ENCODE assay signal across 17 mouse cellular contexts in genomic region chr7:73165521-73165920, GRCm38 (mm10).
"Had no signal": no experiment of that assay in that cellular context is flagged by ENCODE, and none has a peak within 500 bp of the region (broad histone marks: within the 10 kb centered on the region; RNA-seq: fewer than 3 reads in every experiment).

No protein-coding gene starts in this region.

- H3K4me2 ChIP-seq: lung, embryonic 15.5 days; midbrain, embryonic 11.5 days; midbrain, embryonic 13.5 days; midbrain, embryonic 15.5 days; neural tube, embryonic 12.5 days; stomach, embryonic 15.5 days had no signal

- H3K36me3 ChIP-seq: lung, embryonic 15.5 days; midbrain, embryonic 13.5 days; midbrain, embryonic 15.5 days; neural tube, embryonic 12.5 days; stomach, embryonic 15.5 days had no signal

- H3K9me3 ChIP-seq: lung, embryonic 15.5 days; midbrain, embryonic 13.5 days; midbrain, embryonic 15.5 days; neural tube, embryonic 12.5 days; stomach, embryonic 15.5 days had no signal

- ATAC-seq: lung, postnatal 0 days; midbrain, embryonic 13.5 days; midbrain, embryonic 15.5 days had no signal

- H3K27me3 ChIP-seq: lung, embryonic 15.5 days; megakaryocyte, embryonic 14.5 days; midbrain, embryonic 13.5 days; midbrain, embryonic 15.5 days; neural tube, embryonic 12.5 days; stomach, embryonic 15.5 days had no signal

- H3K4me3 ChIP-seq: lung, embryonic 15.5 days; megakaryocyte, embryonic 14.5 days; midbrain, embryonic 13.5 days; midbrain, embryonic 15.5 days; neural tube, embryonic 12.5 days; stomach, embryonic 15.5 days had no signal

- H3K9ac ChIP-seq: lung, embryonic 15.5 days; midbrain, embryonic 13.5 days; midbrain, embryonic 15.5 days; neural tube, embryonic 12.5 days; stomach, embryonic 15.5 days had no signal

- H3K27ac ChIP-seq: lung, embryonic 15.5 days; macrophage; midbrain, embryonic 13.5 days; midbrain, embryonic 15.5 days; neural tube, embryonic 12.5 days; stomach, embryonic 15.5 days; stomach, postnatal 0 days had no signal

- DNase-seq: lung, adult 2 months; lung, postnatal 14 days; lung, postnatal 36 days; right cerebral cortex, postnatal 14 days; thymus, adult 2 months; thymus, postnatal 25 days; thymus, postnatal 4 days had no signal

- H3K4me1 ChIP-seq: lung, embryonic 15.5 days; megakaryocyte, embryonic 14.5 days; midbrain, embryonic 15.5 days; stomach, embryonic 15.5 days had no signal
